Mouse (Mus musculus): Measurements from ENCODE around the gene Larp4b.

Larp4b gene

DNA sequence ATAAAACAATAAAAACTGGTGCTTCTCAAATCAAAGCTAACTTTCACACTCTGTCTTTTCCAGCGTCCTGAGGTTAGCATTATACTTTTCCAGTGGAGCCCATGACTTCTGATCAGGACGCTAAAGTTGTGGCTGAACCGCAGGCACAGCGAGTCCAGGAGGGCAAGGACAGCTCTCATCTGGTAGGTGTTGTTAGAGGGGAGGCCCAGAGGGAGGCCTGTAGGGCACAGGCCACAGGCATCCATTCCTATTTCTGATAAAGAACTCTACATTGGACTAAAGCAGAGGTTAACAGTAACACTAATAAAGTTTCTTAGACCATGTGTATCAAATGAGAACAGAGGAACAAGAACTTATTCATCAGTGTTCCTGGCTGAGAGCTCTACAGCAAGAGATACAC lies 28.4 kb downstream of the Larp4b start:
- in situ Hi-C loops (cut with MboI), result no loop called here

DNA sequence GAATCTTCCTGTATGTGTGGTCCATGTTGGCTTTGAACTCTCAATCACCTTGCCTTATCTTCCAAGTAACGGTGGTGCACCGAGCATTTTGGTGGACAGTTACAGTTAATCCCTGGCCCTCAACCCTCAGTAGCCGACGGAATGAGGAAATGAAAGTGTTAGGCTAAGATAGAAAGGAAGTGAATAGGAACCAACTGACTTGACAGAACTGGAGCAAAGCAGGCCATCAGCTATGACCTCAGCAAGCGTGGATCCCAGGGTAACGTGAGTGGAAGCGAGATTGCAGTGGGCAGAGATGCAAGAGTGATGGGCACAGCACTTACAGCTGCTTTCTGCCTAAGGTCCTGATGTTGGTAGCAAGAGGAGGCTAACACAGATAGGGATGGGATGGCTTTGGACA lies 31.5 kb downstream of the Larp4b start:
- in situ Hi-C loops (cut with MboI), result no loop called here

DNA sequence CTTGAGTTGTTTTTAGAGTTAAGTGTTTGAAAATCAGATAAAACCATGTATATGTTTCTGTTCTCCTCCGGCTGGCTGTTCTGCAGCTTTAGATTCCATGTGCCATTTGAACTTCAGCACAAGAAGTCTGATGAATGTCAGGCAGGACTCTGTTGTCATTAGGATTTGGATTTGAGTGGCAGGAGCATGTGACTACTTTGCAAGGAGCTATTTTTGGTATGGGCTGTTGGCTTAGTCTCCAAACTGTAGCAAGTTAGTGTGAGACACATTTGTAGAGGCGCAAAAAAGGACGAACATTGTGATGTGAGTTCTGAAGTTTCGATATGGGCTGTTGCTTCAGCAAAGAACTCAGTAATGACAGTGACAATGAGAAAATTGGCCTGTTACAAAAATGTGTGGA lies 34.0 kb downstream of the Larp4b start:
- in situ Hi-C loops (cut with MboI), result no loop called here

DNA sequence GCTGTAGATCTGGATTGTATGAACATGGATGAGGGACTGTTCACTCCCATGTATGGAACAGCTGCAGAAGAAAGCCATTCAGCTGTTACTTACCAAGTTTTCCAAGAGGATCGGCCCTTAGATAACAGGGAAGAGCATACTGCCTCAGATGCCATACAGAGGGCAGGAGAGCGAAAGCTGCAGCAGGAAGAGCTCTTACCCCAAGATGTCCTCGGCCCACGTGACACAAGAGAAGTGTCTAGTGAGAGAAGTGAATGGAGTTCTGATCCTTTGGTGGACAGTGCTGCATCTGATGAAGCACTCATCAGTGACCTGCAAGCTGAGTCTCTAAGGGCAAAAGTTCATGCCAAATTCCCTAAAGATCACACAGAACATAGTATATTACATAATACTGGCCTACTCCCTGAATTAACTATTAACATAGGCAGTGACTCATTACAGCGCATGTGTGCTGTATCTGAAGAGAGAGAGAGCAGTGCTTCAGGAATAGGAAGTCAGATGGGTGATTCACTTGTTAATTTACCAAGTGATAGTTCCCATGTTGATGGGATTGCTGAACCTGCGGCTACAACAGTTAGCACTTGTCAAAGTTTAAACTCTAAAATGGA lies 35.1 kb downstream of the Larp4b start:
- in situ Hi-C loops (cut with MboI), result no loop called here

DNA sequence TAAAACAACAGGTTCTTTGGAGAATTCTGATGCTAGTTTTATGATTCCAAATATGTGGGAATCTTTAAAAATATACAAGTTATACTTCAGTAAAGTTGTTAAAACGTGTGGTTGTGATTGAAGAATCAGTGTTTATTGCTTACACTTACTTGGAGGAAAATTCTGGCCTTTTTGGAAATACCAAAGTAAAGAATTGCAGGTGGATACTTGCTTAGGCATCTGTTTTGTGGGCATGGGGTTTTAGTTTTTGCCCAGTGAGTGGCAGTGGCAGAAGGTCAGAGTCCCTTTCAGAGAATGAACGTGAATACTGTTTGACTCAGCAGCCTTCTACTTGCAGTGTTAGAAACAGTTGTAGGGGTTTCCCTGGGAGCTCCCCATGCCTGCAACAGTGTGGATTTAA lies 40.7 kb downstream of the Larp4b start:
- in situ Hi-C loops (cut with MboI), result no loop called here

DNA sequence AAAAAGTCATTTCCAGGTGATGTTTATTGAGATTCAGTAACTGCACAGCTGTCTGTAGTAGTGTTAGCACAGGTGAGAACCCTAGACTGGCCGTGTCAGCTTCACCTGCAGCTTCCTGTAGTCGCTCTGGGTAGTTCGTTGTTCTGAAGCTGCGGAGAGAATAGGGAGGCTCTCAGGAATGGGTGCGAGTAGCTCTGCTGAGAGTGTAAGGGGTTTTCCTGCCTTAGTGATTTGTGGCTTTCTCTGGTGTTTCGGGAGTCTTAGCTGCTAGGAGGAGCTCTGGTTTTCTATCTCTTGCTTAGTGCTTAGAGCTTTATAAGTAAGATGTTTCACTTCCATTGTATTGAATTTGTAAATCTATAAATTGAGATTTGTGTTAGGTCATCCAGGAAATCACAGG lies 42.4 kb downstream of the Larp4b start:
- in situ Hi-C loops (cut with MboI), result no loop called here

DNA sequence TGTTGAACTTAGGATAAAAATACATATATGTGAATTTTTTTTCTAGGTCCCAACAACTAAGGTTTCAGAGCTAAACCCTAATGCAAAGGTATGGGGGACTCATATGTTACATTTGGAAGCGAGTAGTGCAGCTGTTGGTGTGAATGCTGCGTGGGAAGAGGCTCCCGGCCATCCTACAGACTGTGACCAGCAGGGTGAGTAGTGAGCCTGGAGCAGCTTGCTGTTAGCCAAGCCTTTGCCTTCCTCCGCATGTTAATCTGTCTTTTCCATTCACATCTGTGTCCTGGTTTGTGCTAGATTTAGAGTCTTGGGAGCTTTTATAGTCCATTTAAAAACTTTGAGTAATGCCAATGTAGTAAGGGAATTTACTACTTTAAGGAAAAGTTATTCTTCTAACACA lies 43.1 kb downstream of the Larp4b start:
- in situ Hi-C loops (cut with MboI), result no loop called here

DNA sequence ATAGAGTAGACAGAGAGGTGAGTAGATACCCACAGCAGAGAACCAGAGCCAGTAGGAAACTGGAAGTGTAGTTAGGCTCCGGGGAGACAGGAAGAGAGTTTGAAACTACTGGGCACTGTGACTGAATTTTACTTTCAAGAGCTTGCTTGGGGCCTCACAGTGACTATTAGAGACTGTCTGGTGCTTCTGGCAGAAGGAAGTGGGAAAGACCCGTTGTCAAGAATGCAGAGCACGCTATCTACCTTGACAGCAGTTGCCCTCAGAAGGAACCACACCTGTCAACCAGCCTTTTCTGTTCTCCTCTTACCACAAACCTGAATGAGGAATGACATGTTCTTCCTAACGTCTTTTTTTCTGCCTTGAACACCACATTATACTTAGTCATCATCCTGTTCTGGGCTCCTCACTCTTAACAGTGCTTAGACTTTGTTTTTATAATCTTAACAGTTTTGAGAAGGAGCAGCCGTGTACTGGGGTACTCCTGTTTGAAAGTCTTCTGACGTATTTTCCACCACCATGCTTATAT lies 45.8 kb downstream of the Larp4b start:
- in situ Hi-C loops (cut with MboI), result no loop called here

DNA sequence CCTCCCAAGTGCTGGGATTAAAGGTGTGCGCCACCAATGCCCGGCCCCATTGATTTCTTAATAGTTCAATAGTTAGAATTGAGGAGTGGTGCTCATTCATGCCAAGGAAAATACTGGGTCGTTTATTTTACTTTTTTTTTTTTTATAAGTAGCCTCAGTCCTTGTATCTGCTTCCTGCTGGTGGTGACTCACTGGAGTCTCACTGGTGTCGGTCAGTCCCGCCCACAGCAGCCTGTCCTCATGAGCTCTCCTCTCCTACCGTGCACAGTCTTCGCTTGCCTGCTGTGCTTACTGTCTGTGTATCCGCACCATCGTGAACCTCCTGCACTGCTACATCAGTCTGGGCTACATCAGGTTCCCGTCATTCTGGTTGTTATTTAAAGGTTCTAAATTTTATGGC lies 46.5 kb downstream of the Larp4b start:
- in situ Hi-C loops (cut with MboI), result no loop called here

DNA sequence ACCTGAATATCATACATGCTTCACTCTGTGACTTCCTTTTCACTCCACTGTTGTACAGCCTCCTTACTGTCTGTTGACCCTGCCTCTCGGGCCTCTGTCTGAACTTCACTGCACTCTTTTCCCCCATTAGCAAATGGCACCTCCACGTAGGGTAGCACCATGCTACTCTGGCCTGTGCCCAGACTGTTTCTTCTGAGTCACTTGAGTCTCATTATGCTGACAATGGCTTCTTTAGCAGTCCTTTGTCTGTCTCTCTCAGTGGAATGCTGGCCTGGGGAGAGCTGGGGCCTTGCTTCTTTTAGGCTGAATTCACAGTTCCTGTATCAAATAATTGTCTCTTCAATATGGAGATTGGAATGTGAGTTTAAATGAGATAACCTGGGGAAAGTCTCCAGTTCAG lies 48.7 kb downstream of the Larp4b start:
- in situ Hi-C loops (cut with MboI), result no loop called here

DNA sequence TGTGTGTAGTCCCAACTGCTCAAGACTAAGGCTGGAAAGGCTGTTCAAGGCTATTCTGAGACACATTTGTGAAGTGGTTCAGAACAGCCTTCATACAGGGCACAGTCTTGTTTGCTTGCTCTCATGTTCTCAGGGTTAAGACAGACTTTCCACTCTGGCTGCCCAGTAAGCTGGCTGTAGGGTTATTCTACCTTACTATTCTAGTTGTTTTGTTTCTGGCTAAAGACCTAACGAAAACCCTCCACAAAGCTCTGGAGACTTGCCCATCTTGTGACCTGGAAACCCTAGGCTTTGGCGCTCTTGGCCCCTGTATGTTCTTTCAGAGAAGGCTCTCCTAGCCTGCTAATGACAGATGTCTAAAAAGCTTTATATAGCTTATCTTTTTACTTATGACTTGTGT lies 55.1 kb downstream of the Larp4b start:
- in situ Hi-C loops (cut with MboI), result no loop called here

DNA sequence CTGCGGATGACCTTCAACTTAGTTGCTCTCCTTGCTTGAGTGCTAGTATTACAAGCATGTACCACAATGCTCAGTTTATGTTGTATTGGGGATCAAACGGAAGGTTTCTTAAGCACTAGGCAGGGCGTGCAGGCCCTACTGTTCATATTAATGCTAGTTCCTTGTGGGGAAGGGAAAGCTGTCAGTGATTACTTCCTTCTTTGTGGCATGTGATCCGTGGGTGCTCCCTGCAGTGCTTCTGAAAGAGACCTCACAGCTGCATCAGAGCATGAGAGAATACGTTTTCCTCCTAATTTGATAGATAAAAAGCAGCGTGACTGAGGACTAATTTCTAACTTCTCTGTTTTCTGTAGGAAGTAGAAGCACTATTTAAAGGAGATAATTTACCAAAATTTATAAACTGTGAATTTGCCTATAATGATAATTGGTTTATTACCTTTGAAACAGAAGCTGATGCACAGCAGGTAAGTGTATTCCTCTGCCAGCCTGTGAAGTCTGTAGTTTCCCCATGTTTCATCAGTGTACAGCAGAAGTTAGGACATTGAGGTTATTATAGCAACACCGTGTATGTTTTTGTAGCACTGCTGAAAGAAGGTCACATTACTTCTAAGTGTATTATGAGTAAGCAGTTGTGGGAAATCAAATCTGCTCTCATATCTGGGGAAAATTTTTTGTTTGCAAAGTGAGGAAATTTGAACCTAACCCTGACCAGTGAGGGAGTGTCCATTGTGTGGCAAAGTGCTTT lies 56.0 kb downstream of the Larp4b start:
- in situ Hi-C loops (cut with MboI), result no loop called here

DNA sequence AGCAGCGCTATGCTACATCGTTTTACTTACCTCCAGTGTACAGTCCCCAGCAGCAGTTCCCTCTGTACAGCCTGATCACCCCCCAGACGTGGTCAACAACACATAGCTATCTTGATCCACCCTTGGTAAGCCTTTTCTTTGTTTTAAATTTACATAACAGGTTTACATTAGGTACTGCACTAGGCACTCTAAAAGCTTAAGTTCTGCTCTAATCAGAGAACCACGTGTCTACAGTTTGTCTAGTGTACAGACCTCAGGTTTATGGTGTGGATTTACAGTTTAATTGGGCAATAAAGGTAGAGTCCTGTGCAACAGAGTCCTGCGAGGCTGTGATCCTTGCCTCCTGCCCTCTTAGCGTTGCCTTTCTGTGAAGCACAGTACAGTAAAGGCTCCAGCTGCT lies 57.4 kb downstream of the Larp4b start:
- in situ Hi-C loops (cut with MboI), result no loop called here

DNA sequence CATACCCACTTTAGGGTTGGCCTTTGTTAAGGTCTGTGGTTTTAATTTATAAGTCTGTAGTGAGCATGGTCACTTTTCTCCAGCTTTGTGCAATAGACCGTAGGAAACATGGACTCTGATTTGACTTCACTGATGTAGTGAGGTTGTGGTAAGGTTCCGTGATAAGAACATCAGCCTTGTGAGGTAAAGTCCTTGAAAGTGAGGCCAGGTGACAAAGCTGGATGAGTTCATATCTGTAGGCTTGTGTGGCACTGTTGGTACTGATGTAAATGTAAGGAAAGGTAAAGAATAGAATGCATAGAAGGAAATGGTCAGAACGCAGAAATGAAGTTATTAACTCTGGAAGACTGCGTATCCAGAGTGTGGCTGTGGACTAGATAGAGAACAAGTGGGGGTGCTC lies 57.9 kb downstream of the Larp4b start:
- in situ Hi-C loops (cut with MboI), result no loop called here

DNA sequence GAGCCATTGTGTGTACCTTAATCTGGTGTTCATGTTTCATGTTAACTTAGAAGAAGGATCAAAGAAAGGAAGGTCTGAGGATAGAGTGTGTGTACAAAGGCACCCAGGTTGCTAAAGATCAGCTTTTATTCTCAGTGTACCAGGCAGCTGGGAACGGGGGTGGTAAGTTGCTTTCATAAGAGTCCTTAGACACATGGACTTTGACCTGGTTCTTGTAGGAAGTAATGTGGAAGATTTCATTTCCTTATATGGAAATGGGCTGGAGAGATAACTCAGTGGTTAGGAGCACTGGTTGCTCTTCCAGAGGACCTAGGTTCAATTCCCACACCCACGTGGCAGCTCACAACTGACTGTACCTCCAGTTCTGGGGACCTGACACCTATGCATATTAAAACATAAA lies 58.6 kb downstream of the Larp4b start:
- in situ Hi-C loops (cut with MboI), result no loop called here

DNA sequence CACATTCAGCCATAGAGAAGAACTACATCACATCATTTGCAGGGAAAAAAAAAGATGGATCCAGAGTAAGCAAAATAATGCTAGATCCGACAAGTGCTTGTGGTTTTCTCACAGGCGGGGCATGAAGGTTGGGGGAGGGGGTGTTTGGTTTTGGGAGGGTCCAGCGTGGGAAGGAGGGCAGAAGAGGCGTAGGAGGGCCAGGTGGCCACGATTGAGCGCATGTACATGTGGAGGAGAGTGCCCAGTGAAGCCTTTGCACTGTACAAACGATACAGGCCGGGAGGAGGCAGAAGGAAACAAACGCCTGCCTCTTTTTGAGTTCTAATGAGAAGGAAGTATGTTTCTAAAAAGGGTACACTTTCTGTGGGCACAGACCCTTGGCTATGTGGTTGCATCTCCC lies 60.1 kb downstream of the Larp4b start:
- in situ Hi-C loops (cut with MboI), result no loop called here

DNA sequence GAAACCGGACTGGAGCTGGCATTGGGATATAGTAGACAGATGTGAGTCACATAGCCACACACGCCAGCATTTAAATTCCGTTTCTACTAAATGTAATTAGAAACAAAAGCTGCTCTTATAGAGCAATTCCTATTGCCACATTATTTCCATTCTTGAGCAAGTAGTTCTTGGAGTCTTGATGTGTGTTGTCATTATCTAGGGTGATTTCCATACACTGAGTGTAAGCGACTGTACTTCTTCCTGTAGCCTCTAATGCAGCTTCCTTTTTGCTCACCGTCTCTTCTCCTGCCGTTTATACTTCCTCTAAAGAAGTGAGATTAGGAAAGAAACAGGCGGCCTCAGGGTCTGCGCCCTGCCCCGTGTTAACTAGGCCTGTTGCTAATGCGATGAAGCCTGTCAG lies 65.6 kb downstream of the Larp4b start:
- in situ Hi-C loops (cut with MboI), result no loop called here

DNA sequence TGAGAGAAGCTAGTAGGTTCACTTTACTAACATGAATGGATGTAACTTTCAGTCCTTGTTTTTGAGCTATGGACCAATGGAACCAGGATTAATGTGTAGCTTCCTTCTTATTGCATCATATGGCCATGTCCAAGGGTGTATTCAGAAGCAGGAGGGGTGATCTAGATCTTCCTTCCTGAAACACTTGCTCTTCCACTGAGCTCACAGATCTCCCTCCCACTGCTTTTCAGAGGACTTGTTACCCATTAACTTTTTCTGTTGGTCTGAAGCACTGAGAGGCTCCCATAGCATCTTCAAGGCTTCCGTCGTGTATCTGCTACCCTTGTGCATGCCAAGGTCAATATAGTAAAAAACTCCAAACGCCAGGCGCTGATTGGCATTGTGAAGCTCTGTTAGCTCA lies 69.2 kb downstream of the Larp4b start:
- in situ Hi-C loops (cut with MboI), result no loop called here

DNA sequence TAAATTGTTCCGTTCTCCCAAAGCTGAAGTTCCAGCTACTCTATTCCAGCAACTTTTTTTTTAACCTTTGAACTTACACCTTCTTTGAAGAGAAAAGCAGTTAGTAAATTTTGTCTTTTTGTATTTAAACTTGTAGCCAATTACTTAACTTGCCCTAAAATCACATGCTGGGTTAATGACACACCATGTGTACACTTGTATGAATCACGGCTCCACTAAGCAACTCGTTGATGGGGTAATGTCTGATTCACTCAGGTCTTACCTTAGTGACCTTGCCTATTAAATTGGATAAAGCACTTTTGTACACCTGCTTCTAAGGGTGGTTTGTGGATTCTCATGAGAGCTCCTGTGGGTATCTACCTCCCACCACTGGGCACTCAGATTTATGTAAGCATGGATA lies 74.2 kb downstream of the Larp4b start:
- in situ Hi-C loops (cut with MboI), result no loop called here

DNA sequence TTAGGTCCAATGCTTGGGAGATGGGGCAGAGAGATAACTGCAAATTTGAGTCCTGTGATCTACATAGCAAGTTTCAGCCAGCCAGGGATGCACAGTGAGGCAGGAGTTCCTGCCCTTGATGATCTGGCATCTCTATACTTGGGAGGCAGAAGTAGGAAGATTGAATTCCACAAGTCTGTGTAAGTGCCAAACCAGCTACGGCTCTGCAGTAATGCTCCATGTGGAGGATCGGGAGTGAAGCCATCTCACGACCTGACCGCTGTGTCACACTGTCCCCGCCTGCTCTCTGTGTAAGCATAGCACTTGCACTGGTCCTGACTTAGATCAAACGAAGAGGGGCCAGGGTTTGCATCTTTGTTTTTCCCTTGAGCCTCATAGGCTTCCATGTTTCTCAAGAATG lies 75.9 kb downstream of the Larp4b start:
- in situ Hi-C loops (cut with MboI), result no loop called here

DNA sequence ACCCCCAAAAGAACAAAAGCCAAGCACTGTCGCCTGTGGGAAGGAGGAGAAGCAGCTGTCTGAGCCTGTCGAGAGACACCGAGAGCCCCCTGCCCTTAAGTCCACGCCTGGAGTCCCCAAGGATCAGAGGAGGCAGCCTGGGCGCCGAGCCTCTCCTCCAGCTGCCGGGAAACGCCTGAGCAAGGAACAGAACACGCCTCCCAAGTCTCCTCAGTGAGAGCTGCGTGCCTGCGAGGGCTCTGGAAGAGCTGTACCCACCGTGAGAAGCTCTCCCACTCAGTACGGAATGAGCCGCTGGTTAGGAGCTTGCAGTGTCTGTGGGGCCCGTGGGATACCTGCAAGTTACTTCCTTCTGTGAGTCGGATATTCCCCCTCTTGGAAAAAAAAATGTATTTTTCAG lies 77.0 kb downstream of the Larp4b start:
- in situ Hi-C loops (cut with MboI), result no loop called here

DNA sequence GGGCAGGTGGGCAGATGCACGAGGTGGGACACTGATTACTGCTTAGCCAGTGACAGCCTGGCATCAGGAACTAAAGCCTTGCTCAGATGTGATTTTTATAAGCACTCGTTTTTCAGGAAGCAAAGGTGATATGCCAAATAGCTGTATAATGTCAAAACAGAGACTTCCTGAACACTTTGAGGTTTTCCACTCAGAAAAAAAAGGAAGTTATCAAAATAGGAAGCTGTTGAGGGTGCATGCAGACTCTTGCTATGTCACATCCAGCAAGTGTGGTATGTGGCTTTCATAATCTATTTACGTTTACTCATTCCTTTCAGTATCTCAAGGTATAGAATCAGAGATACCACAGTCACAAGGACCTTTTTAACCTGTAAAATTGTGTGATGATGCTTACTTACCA lies 79.7 kb downstream of the Larp4b start:
- in situ Hi-C loops (cut with MboI), result no loop called here

DNA sequence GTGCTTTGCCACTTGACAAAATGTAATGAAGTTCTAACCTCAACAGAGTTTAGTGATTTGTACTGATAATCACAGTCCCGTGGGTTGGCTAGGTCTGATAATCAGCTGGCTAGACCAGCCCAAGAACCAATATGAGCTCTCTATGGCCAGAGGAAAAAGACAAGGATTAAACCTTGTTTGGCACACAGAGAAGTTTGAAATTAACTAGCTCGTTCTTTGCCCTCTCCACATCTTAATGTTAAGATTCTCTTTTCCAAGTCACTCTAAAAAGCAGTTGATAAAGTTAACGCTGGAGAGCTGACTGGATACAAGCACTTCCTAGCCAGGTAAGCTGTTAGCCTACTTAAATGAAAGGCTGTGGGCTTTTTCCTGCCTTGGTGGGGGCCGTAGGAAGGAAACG lies 81.5 kb downstream of the Larp4b start:
- in situ Hi-C loops (cut with MboI), result no loop called here

DNA sequence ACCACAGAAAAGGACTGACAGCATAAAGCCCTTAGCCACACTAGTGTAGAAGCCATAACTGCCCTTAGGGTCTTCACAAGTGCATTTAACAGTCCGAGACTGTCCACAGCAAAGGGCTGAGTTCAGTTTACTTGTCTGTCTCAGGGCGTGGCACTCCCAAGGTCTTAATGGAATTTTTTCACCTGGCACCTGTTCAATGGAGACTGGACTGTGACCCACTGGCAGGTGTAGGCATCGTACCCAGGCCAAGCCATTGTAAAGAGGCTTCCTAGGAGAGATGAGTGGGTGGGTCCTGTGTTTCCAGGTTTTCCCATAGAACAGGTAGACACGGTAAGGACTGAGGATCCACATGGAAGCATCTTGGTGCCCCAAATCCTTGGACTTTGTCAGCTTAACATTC lies 84.6 kb downstream of the Larp4b start:
- in situ Hi-C loops (cut with MboI), result no loop called here
